Mouse (Mus musculus) myocyte (in vitro differentiated cells): Measurements from ENCODE around the gene Abcg4. TPM values are rescaled to one million over a fixed set of nuclear protein-coding genes. Genes with fewer than 3 reads are reported as not detected.
A peak's percentile ranks its signal among the peaks of the same experiment; 100 is the strongest.

Experiments used
- H3K27me3 ChIP-seq: one replicate; pipeline ENCODE4 v1.6.1; 2011; ENCODE audit not compliant: control insufficient read depth, insufficient read depth, insufficient read length
- H3K36me3 ChIP-seq: one replicate; pipeline ENCODE4 v1.6.1; 2011; ENCODE audit not compliant: control insufficient read depth, insufficient read depth
- H3K4me2 ChIP-seq: one replicate; pipeline ENCODE4 v1.6.1; 2011; ENCODE audit warnings: low read depth, control low read depth
- H3K4me3 ChIP-seq: one replicate; pipeline ENCODE4 v1.5.1; 2011; ENCODE audit warnings: mild to moderate bottlenecking, control low read depth, moderate library complexity
- H3K79me2 ChIP-seq: one replicate; pipeline ENCODE4 v1.6.1; 2011; ENCODE audit not compliant: control insufficient read depth, insufficient read depth
- H3ac ChIP-seq: one replicate; pipeline ENCODE4 v1.6.1; 2011; ENCODE audit not compliant: control insufficient read depth, insufficient read length
- CEBPB ChIP-seq: IDR thresholded peaks from 2 replicates; pipeline ENCODE4 v1.6.1; 2011; ENCODE audit warnings: mild to moderate bottlenecking, moderate library complexity; ENCODE audit not compliant: poor library complexity, insufficient read depth, severe bottlenecking
- E2F4 ChIP-seq: IDR thresholded peaks from one replicate; pipeline ENCODE4 v1.6.1; 2011; ENCODE audit warnings: mild to moderate bottlenecking, control low read depth, moderate library complexity; ENCODE audit not compliant: insufficient read depth
- MAX ChIP-seq: IDR thresholded peaks from one replicate; pipeline ENCODE4 v1.6.1; 2011; ENCODE audit warnings: low read depth, mild to moderate bottlenecking, control low read depth
- MYOD1 ChIP-seq, 3 experiments: IDR thresholded peaks; one replicate each; pipeline ENCODE4 v1.6.1; 2011; ENCODE audit warnings: control low read depth in 2 of 3, low read depth in 2 of 3, mild to moderate bottlenecking in 2 of 3, moderate library complexity in 1 of 3; ENCODE audit not compliant: insufficient read length in 2 of 3, control insufficient read depth in 1 of 3
- MYOG ChIP-seq, 3 experiments: IDR thresholded peaks; one replicate each; pipeline ENCODE4 v1.6.1; 2011; ENCODE audit warnings: control low read depth in 2 of 3, low read depth in 2 of 3, mild to moderate bottlenecking in 2 of 3; ENCODE audit not compliant: insufficient read length in 2 of 3, control insufficient read depth in 1 of 3, insufficient read depth in 1 of 3
- POLR2A ChIP-seq: IDR thresholded peaks from one replicate; pipeline ENCODE4 v1.6.1; 2011; ENCODE audit warnings: low read depth, mild to moderate bottlenecking, control low read depth, moderate library complexity; ENCODE audit not compliant: insufficient read length
- POLR2AphosphoS2 ChIP-seq: IDR thresholded peaks from one replicate; pipeline ENCODE4 v1.6.1; 2011; ENCODE audit warnings: low read depth, control low read depth; ENCODE audit not compliant: insufficient read length
- REST ChIP-seq: IDR thresholded peaks from one replicate; pipeline ENCODE4 v1.6.1; 2011; ENCODE audit warnings: mild to moderate bottlenecking, control low read depth, moderate library complexity; ENCODE audit not compliant: insufficient read depth, insufficient read length
- SRF ChIP-seq: IDR thresholded peaks from one replicate; pipeline ENCODE4 v1.6.1; 2011; ENCODE audit warnings: low read depth; ENCODE audit not compliant: control insufficient read depth, insufficient read length
- TCF12 ChIP-seq: IDR thresholded peaks from one replicate; pipeline ENCODE4 v1.6.1; 2011; ENCODE audit warnings: mild to moderate bottlenecking, control low read depth; ENCODE audit not compliant: poor library complexity, insufficient read depth, severe bottlenecking
- TCF3 ChIP-seq: IDR thresholded peaks from one replicate; pipeline ENCODE4 v1.6.1; 2011; ENCODE audit warnings: low read depth, control low read depth; ENCODE audit not compliant: insufficient read length
- USF1 ChIP-seq: IDR thresholded peaks from one replicate; pipeline ENCODE4 v1.6.1; 2011; ENCODE audit warnings: low read depth, mild to moderate bottlenecking, control low read depth, moderate library complexity
- polyA plus RNA-seq: library from polyadenylated mRNA; unstranded; fragments of >200 nt; fragmentation: generic; extraction: Trizol; gene quantifications from one replicate; pipeline ENCODE4 v1.2.1, GENCODE M21; 2012; ENCODE audit warnings: missing spikeins

The Abcg4 gene
- polyA plus RNA-seq, 1 experiment: 0.10 TPM

GRCm38 (mm10) chr9:44268432-44268831 lies 20.0 kb downstream of the Abcg4 start, which contains the start of gene Nlrx1:
Gene Nlrx1 (minus strand): TSS chr9:44268599.
- Histone ChIP-seq H3K27me3 (no peaks in the 10 kb centered on the region), H3K4me2 (peak within 1 kb of the TSS; percentile 66), H3K36me3 (no peaks in the 10 kb centered on the region), H3ac (peak within 1 kb of the TSS; percentile 93), H3K79me2 (no peaks in the 10 kb centered on the region), H3K4me3 (peak within 1 kb of the TSS; percentile 20)
- TF ChIP-seq SRF (no peak), USF1 (no peak), REST (no peak), MYOG (IDR thresholded peaks at IDR 0.05; ENCODE audit: control insufficient read depth in 1 of 3, insufficient read depth in 1 of 3, insufficient read length in 2 of 3, low read depth in 2 of 3) (no peak)

- Histone ChIP-seq H3K27me3 (no peaks in the 10 kb centered on the region), H3K79me2 (no peaks in the 10 kb centered on the region), H3ac (peak overlapping the region; percentile 93), H3K4me2 (peak overlapping the region; percentile 66), H3K36me3 (no peaks in the 10 kb centered on the region), H3K4me3 (peak overlapping the region; percentile 20)
- TF ChIP-seq MYOD1 (IDR thresholded peaks at IDR 0.05; ENCODE audit: control insufficient read depth in 1 of 3, insufficient read length in 2 of 3, low read depth in 2 of 3) (no peak), USF1 (no peak), SRF (no peak), POLR2AphosphoS2 (peak; percentile 72), MAX (no peak), MYOG (IDR thresholded peaks at IDR 0.05; ENCODE audit: control insufficient read depth in 1 of 3, insufficient read depth in 1 of 3, insufficient read length in 2 of 3, low read depth in 2 of 3) (peak in 1 of 3 experiments; percentile 6), CEBPB (no peak), TCF12 (no peak), POLR2A (peak; percentile 88), E2F4 (no peak), TCF3 (no peak)
Observed at GRCm38 (mm10) chr9:44268027-44268360, 20.4 kb downstream of the Abcg4 start.

GRCm38 (mm10) chr9:44267319-44268026 lies 20.9 kb downstream of the Abcg4 start:
- Histone ChIP-seq H3K4me3 (peak overlapping the region; percentile 20), H3ac (peak overlapping the region; percentile 93), H3K4me2 (peak overlapping the region; percentile 66), H3K36me3 (no peaks in the 10 kb centered on the region), H3K27me3 (no peaks in the 10 kb centered on the region), H3K79me2 (no peaks in the 10 kb centered on the region)
- TF ChIP-seq POLR2A (peak; percentile 30), USF1 (no peak)

GRCm38 (mm10) chr9:44266478-44267226 lies 21.8 kb downstream of the Abcg4 start:
- H3K27me3 ChIP-seq: no peaks in the 10 kb centered on the region
- TF ChIP-seq TCF3: no peak
- no peak for TF ChIP-seq SRF
- TF ChIP-seq E2F4: no peak
- TF ChIP-seq MYOG (IDR thresholded peaks at IDR 0.05; ENCODE audit: control insufficient read depth in 1 of 3, insufficient read depth in 1 of 3, insufficient read length in 2 of 3, low read depth in 2 of 3): no peak
- TF ChIP-seq REST: no peak
- TF ChIP-seq POLR2A: no peak
- TF ChIP-seq CEBPB: no peak
- no peak for TF ChIP-seq USF1
- TF ChIP-seq MAX: no peak
- peak overlapping the region; percentile 66 for H3K4me2 ChIP-seq
- no peaks in the 10 kb centered on the region for H3K36me3 ChIP-seq
- H3K79me2 ChIP-seq: no peaks in the 10 kb centered on the region
- peak overlapping the region; percentile 20 for H3K4me3 ChIP-seq
- H3ac ChIP-seq: peak overlapping the region; percentile 93

- no peak for TF ChIP-seq POLR2A
- TF ChIP-seq MYOG (IDR thresholded peaks at IDR 0.05; ENCODE audit: control insufficient read depth in 1 of 3, insufficient read depth in 1 of 3, insufficient read length in 2 of 3, low read depth in 2 of 3): no peak
- no peak for TF ChIP-seq CEBPB
- no peak for TF ChIP-seq TCF12
- no peak for TF ChIP-seq REST
- no peak for TF ChIP-seq MAX
- no peak for TF ChIP-seq POLR2AphosphoS2
- no peak for TF ChIP-seq MYOD1 (IDR thresholded peaks at IDR 0.05; ENCODE audit: control insufficient read depth in 1 of 3, insufficient read length in 2 of 3, low read depth in 2 of 3)
- Histone ChIP-seq H3K79me2 (no peaks in the 10 kb centered on the region), H3K36me3 (no peaks in the 10 kb centered on the region), H3ac (no peak overlapping the region), H3K27me3 (no peaks in the 10 kb centered on the region), H3K4me2 (no peak overlapping the region), H3K4me3 (no peak overlapping the region)
Observed at GRCm38 (mm10) chr9:44261388-44261787, 27.0 kb downstream of the Abcg4 start.
